Mouse (Mus musculus): ENCODE measurements around the gene Pno1. TPM values are rescaled to one million over a fixed set of nuclear protein-coding genes. Genes with fewer than 3 reads are reported as not detected.
A peak's percentile ranks its signal among the peaks of the same experiment; 100 is the strongest.

The Pno1 gene
- total and polyA plus RNA-seq, 3 experiments: 82.7 to 279 (median 155) TPM

GRCm38 (mm10) chr11:17159738-17160241 lies 51.6 kb downstream of the Pno1 start:
- no peak for TF ChIP-seq E2F4 (IDR thresholded peaks at IDR 0.05; ENCODE audit: insufficient replicate concordance, low read depth, low read length)
- TF ChIP-seq ZNF384 (IDR thresholded peaks at IDR 0.05; ENCODE audit: low read depth, low read length): peak; percentile 47; the same call in 1 of the 2 replicates
- peak; percentile 4; the same call in 1 of the 2 replicates for TF ChIP-seq UBTF (IDR thresholded peaks at IDR 0.05; ENCODE audit: low read depth, low read length)
- in situ Hi-C loops (cut with MboI; ENCODE audit: low pct_ligation_motif_present, low pct_unique_long_range_greater_than_20kb, low sequenced_read_pairs): loop anchor here (5.0 kb wide), 1 partner anchor 48 kb away; no protein-coding TSS in a partner anchor
- Histone ChIP-seq H3K4me3 (replicated peaks in 1 of 3; ENCODE audit: low read depth in 2 of 3, low read length in 2 of 3, poor library complexity in 1 of 3) (peak overlapping the region; percentile 93 to 100 (median 96)), H3K27ac (ENCODE audit: insufficient read depth, low read depth) (peak overlapping the region; percentile 29; the same call in 1 of the 2 replicates), H3K4me1 (ENCODE audit: control insufficient read depth in 1 of 2, insufficient read depth in 2 of 2) (peaks cover 9 to 47% of the 10 kb centered on the region in 2 experiments), H3K27me3 (replicated peaks) (no peaks in the 10 kb centered on the region), H3K9me3 (replicated peaks; ENCODE audit: low read length) (no peaks in the 10 kb centered on the region), H3K36me3 (replicated peaks in 1 of 2; ENCODE audit: control insufficient read depth in 1 of 2, insufficient read depth in 1 of 2, low read length in 1 of 2) (peaks cover 0 to 12% of the 10 kb centered on the region in 2 experiments), H3K9ac (ENCODE audit: insufficient read depth, low read depth) (peak overlapping the region; percentile 97), H3K79me2 (replicated peaks; ENCODE audit: control insufficient read depth, extremely low read depth, insufficient read depth, poor library complexity, severe bottlenecking) (peaks cover 51% of the 10 kb centered on the region), H3K4me2 (ENCODE audit: insufficient read depth, low read depth, poor library complexity, severe bottlenecking) (peak overlapping the region; percentile 68; the same call in 1 of the 2 replicates)
- DNase-seq (ENCODE audit: extremely low read depth): peak; percentile 43
- dilution Hi-C loops (cut with MboI; ENCODE audit: extremely low pct_ligation_motif_present, extremely low pct_unique_long_range_greater_than_20kb, low sequenced_read_pairs): no loop called here

DNA sequence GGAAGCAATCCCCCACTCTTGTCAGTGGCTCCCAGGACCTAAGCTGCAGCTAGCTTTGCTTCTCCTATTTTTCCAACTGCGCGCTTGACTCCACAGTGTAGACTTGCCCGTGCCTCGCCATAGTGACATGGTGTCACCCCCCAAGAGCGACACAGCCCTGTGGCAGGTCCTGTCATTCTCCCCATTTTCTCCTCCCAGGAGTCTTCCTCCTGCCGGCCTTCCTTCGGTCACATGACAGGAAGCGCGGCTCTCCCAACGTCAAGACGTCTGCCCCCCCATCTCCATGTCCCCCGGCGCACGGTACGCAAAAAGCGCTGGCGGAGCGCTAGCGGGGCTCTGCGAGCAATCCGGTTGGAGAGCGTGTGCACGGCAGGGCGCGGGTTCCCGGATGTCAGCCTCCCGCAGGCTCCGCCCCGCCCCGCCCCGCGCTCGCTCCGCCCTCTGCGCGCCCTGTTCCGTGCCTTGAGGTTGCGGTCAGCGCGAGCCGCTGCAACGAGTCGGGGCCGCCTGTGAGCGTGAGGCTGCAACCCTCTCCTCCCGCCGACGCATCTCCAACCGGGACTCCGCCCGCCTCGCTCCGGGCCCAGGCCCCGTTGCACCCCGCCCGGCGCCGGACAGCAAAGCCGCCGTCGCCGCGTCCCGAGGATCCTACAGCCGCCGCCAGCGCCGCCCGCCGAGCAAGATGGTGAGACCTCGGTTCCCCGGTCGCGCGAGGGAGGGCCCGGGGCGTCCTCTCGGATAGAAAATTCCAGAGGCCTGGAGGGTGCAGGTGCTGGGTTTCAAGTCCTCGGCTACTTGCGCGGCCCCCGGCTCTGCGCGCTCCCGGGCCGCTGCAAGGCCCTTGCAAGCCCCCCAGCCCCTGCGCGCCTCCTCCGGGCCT lies 52.3 kb downstream of the Pno1 start, which contains the start of gene Ppp3r1:
TSS of gene Ppp3r1 (plus strand) at position 406 of the 880 bp plus-strand sequence.
- H3K27ac ChIP-seq (ENCODE audit: insufficient read depth, low read depth): peak within 1 kb of the TSS; percentile 62
- dilution Hi-C loops (cut with MboI; ENCODE audit: extremely low pct_ligation_motif_present, extremely low pct_unique_long_range_greater_than_20kb, low sequenced_read_pairs): no loop called here
- H3K27me3 ChIP-seq (replicated peaks): no peaks in the 10 kb centered on the region
- peak within 1 kb of the TSS; percentile 93 to 100 (median 96) for H3K4me3 ChIP-seq (replicated peaks in 1 of 3; ENCODE audit: low read depth in 2 of 3, low read length in 2 of 3, poor library complexity in 1 of 3)
- H3K36me3 ChIP-seq (replicated peaks in 1 of 2; ENCODE audit: control insufficient read depth in 1 of 2, insufficient read depth in 1 of 2, low read length in 1 of 2): peaks cover 0 to 12% of the 10 kb centered on the region in 2 experiments
- H3K9ac ChIP-seq (ENCODE audit: insufficient read depth, low read depth): peak within 1 kb of the TSS; percentile 97
- peak within 1 kb of the TSS; percentile 68 for H3K4me2 ChIP-seq (ENCODE audit: insufficient read depth, low read depth, poor library complexity, severe bottlenecking)
- no peaks in the 10 kb centered on the region for H3K9me3 ChIP-seq (replicated peaks; ENCODE audit: low read length)
- H3K79me2 ChIP-seq (replicated peaks; ENCODE audit: control insufficient read depth, extremely low read depth, insufficient read depth, poor library complexity, severe bottlenecking): peaks cover 47% of the 10 kb centered on the region
- in situ Hi-C loops (cut with MboI; ENCODE audit: low pct_ligation_motif_present, low pct_unique_long_range_greater_than_20kb, low sequenced_read_pairs): no loop called here
- H3K4me1 ChIP-seq (ENCODE audit: control insufficient read depth in 1 of 2, insufficient read depth in 2 of 2): peaks cover 9 to 41% of the 10 kb centered on the region in 2 experiments
- peak; percentile 96 for DNase-seq (ENCODE audit: extremely low read depth)
- TF ChIP-seq USF1 (IDR thresholded peaks at IDR 0.05; ENCODE audit: low read depth, low read length): peak; percentile 92
- peak; percentile 58; the same call in 1 of the 2 replicates for TF ChIP-seq TBP (conservative IDR thresholded peaks at IDR 0.05; ENCODE audit: low read depth, low read length)
- TF ChIP-seq MAFK (IDR thresholded peaks at IDR 0.05; ENCODE audit: insufficient replicate concordance, low read length): no peak
- peak; percentile 75; the same call in 1 of the 2 replicates for TF ChIP-seq SIN3A (IDR thresholded peaks at IDR 0.05; ENCODE audit: low read length)
- peak; percentile 72; the same call in 1 of the 2 replicates for TF ChIP-seq POLR2AphosphoS2 (IDR thresholded peaks at IDR 0.05; ENCODE audit: low read depth, low read length)
- TF ChIP-seq BHLHE40 (IDR thresholded peaks at IDR 0.05; ENCODE audit: low read depth, low read length): peak; percentile 73
- no peak for TF ChIP-seq JUND (conservative IDR thresholded peaks at IDR 0.05; ENCODE audit: low read depth, low read length)
- no peak for TF ChIP-seq CHD2 (IDR thresholded peaks at IDR 0.05; ENCODE audit: low read length)
- peak; percentile 67; the same call in 1 of the 2 replicates for TF ChIP-seq UBTF (IDR thresholded peaks at IDR 0.05; ENCODE audit: low read depth, low read length)
- TF ChIP-seq MYC (IDR thresholded peaks at IDR 0.05; ENCODE audit: low read depth, low read length): no peak; the same call in 1 of the 2 replicates
- TF ChIP-seq POLR2A (IDR thresholded peaks at IDR 0.05; ENCODE audit: low read depth, low read length): peak; percentile 74
- TF ChIP-seq E2F4 (IDR thresholded peaks at IDR 0.05; ENCODE audit: insufficient replicate concordance, low read depth, low read length): no peak
- TF ChIP-seq IRF4 (IDR thresholded peaks at IDR 0.05; ENCODE audit: low read depth, low read length): peak; percentile 63
- 0 out of 2 replicates have a peak, but pooled peaks have one; percentile 85 for TF ChIP-seq TCF12 (IDR thresholded peaks at IDR 0.05; ENCODE audit: low read depth, low read length)
- TF ChIP-seq RAD21 (IDR thresholded peaks at IDR 0.05; ENCODE audit: low read depth, low read length): no peak
- TF ChIP-seq MAX (IDR thresholded peaks at IDR 0.05; ENCODE audit: low read length): peak; percentile 58; the same call in 1 of the 2 replicates
- peak; percentile 87 for TF ChIP-seq USF2 (conservative IDR thresholded peaks at IDR 0.05; ENCODE audit: low read depth, low read length)
- no peak for TF ChIP-seq EP300 (IDR thresholded peaks at IDR 0.05; ENCODE audit: low read length)
- no peak for TF ChIP-seq CHD1 (IDR thresholded peaks at IDR 0.05; ENCODE audit: low read depth, low read length)
- peak; percentile 83 for TF ChIP-seq MXI1 (IDR thresholded peaks at IDR 0.05; ENCODE audit: low read depth, low read length)
- no peak for TF ChIP-seq RCOR1 (conservative IDR thresholded peaks at IDR 0.05; ENCODE audit: low read depth, low read length)
- TF ChIP-seq NELFE (IDR thresholded peaks at IDR 0.05; ENCODE audit: low read depth, low read length): peak; percentile 76; the same call in 1 of the 2 replicates
- TF ChIP-seq MEF2A (IDR thresholded peaks at IDR 0.05; ENCODE audit: borderline replicate concordance, low read depth, low read length): peak; percentile 29; the same call in 1 of the 2 replicates
- no peak for TF ChIP-seq GABPA (IDR thresholded peaks at IDR 0.05; ENCODE audit: insufficient replicate concordance, low read depth, low read length)
- 0 out of 2 replicates have a peak, but pooled peaks have one; percentile 50 for TF ChIP-seq KAT2A (IDR thresholded peaks at IDR 0.05; ENCODE audit: insufficient replicate concordance, low read length)
- no peak for TF ChIP-seq PAX5 (IDR thresholded peaks at IDR 0.05; ENCODE audit: low read length)
- no peak for TF ChIP-seq ZC3H11A (IDR thresholded peaks at IDR 0.05; ENCODE audit: low read depth, low read length)
- TF ChIP-seq ZMIZ1 (IDR thresholded peaks at IDR 0.05; ENCODE audit: low read depth, low read length): peak; percentile 81

Data from CH12.LX (cell line).